8 mouse cellular contexts compared by ENCODE assay signal in the genomic region with DNA sequence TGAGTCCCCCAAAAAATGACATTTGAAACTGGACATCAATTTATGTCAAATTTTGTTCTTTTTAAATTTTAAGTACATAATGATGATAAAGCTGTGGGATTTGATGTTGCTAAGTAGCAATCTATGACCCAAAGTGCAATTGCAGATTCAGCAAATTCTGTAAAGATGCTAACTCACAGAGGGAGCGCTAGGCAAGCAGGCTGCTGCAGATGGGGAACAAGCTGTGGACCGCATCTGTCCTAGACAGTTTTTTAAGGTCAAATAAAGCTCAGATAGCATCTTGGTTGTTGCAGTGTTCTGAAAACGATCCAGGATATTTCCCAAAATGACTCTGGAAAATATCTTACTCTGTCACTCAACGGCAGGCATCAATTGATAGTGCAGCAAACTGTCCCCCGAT. TPM values are rescaled to one million over a fixed set of nuclear protein-coding genes. Genes with fewer than 3 reads are reported as not detected.
DNase-seq lines count a peak whose midpoint lies in the region; ATAC-seq and TF ChIP-seq lines count a peak whose summit lies in the region.

No protein-coding gene starts in this region.

- no peak for DNase-seq in heart, adult 11 months
- DNase-seq in CH12.LX (ENCODE audit: extremely low read depth), result no peak
- no peak for DNase-seq in forebrain, embryonic 10.5 days (ENCODE audit: extremely low spot score, low spot score)
- no peak for DNase-seq in limb, embryonic 10.5 days (ENCODE audit: low spot score)
- DNase-seq in right cerebral cortex, postnatal 25 days, result peak; percentile 14
- DNase-seq in spleen, adult 18-20 months, result no peak
- no peak for DNase-seq in thymus, postnatal 14 days

- peak overlapping the region; percentile 99 for H3K4me3 ChIP-seq in heart, embryonic 11.5 days (ENCODE audit: low read depth, low read length)
- H3K4me3 ChIP-seq in CH12.LX (replicated peaks in 1 of 3; ENCODE audit: low read depth in 2 of 3, low read length in 2 of 3, poor library complexity in 1 of 3), result peak overlapping the region in 2 of 3 experiments; percentile 37 to 46
- peak overlapping the region; percentile 98 for H3K4me3 ChIP-seq in forebrain, embryonic 10.5 days
- H3K4me3 ChIP-seq in limb, embryonic 10.5 days, result no peak overlapping the region

- ATAC-seq in heart, embryonic 11.5 days (replicated peaks; ENCODE audit: insufficient number of reproducible peaks, low FRiP score, low TSS enrichment), result no peak

- H3K36me3 ChIP-seq in heart, embryonic 11.5 days (ENCODE audit: control insufficient read depth, insufficient read depth, low read length), result no peaks in the 10 kb centered on the region
- H3K36me3 ChIP-seq in CH12.LX (replicated peaks in 1 of 2; ENCODE audit: control insufficient read depth in 1 of 2, insufficient read depth in 1 of 2, low read length in 1 of 2), result peaks cover 0 to 6% of the 10 kb centered on the region in 2 experiments
- H3K36me3 ChIP-seq in forebrain, embryonic 10.5 days (replicated peaks), result peaks cover 16% of the 10 kb centered on the region
- H3K36me3 ChIP-seq in limb, embryonic 10.5 days, result no peaks in the 10 kb centered on the region

- in situ Hi-C loops in CH12.LX (cut with MboI; ENCODE audit: low pct_ligation_motif_present, low pct_unique_long_range_greater_than_20kb, low sequenced_read_pairs), result no loop called here

- no peak overlapping the region for H3K27ac ChIP-seq in heart, embryonic 11.5 days (ENCODE audit: low read depth, low read length)
- H3K27ac ChIP-seq in CH12.LX (ENCODE audit: insufficient read depth, low read depth), result no peak overlapping the region
- H3K27ac ChIP-seq in forebrain, embryonic 10.5 days, result peak overlapping the region; percentile 99; the same call in 1 of the 2 replicates
- H3K27ac ChIP-seq in limb, embryonic 10.5 days, result 0 out of 2 replicates have a peak overlapping the region, but pooled peaks have one; percentile 97

- TF ChIP-seq CTCF in CH12.LX (conservative IDR thresholded peaks at IDR 0.05 in 1 of 2, IDR thresholded peaks at IDR 0.05 in 1 of 2; ENCODE audit: low read depth in 2 of 2, low read length in 2 of 2), result no peak

- H3K27me3 ChIP-seq in heart, embryonic 11.5 days (ENCODE audit: control insufficient read depth, insufficient read depth, low read length), result no peaks in the 10 kb centered on the region
- no peaks in the 10 kb centered on the region for H3K27me3 ChIP-seq in CH12.LX (replicated peaks)
- no peaks in the 10 kb centered on the region for H3K27me3 ChIP-seq in forebrain, embryonic 10.5 days (ENCODE audit: poor library complexity, severe bottlenecking)
- no peaks in the 10 kb centered on the region for H3K27me3 ChIP-seq in limb, embryonic 10.5 days (ENCODE audit: low read depth, poor library complexity, severe bottlenecking)

- peak overlapping the region; percentile 79 for H3K4me2 ChIP-seq in heart, embryonic 11.5 days
- H3K4me2 ChIP-seq in CH12.LX (ENCODE audit: insufficient read depth, low read depth, poor library complexity, severe bottlenecking), result peak overlapping the region; percentile 77; the same call in 1 of the 2 replicates

- TF ChIP-seq RAD21 in CH12.LX (IDR thresholded peaks at IDR 0.05; ENCODE audit: low read depth, low read length), result no peak

- TF ChIP-seq EP300 in CH12.LX (IDR thresholded peaks at IDR 0.05; ENCODE audit: low read length), result no peak

- dilution Hi-C loops in CH12.LX (cut with MboI; ENCODE audit: extremely low pct_ligation_motif_present, extremely low pct_unique_long_range_greater_than_20kb, low sequenced_read_pairs), result no loop called here

- H3K4me1 ChIP-seq in heart, embryonic 11.5 days (ENCODE audit: control insufficient read depth, insufficient read depth, low read length), result peaks cover 5% of the 10 kb centered on the region
- H3K4me1 ChIP-seq in CH12.LX (ENCODE audit: control insufficient read depth in 1 of 2, insufficient read depth in 2 of 2), result peaks cover 4 to 48% of the 10 kb centered on the region in 2 experiments
- H3K4me1 ChIP-seq in forebrain, embryonic 10.5 days, result peaks cover 29% of the 10 kb centered on the region
- H3K4me1 ChIP-seq in limb, embryonic 10.5 days, result peaks cover 15% of the 10 kb centered on the region

- 37% methylated on average over 5 of the region's 5 CpGs for WGBS in heart, embryonic 11.5 days (ENCODE audit: insufficient replicate concordance)
- WGBS in forebrain, embryonic 10.5 days, result 75% methylated on average over 5 of the region's 5 CpGs
- 75% methylated on average over 5 of the region's 5 CpGs for WGBS in limb, embryonic 10.5 days

- H3K79me2 ChIP-seq in CH12.LX (replicated peaks; ENCODE audit: control insufficient read depth, extremely low read depth, insufficient read depth, poor library complexity, severe bottlenecking), result peaks cover 32% of the 10 kb centered on the region

- H3K9ac ChIP-seq in heart, embryonic 11.5 days (ENCODE audit: low read depth, low read length), result no peak overlapping the region; the same call in 1 of the 2 replicates
- H3K9ac ChIP-seq in CH12.LX (ENCODE audit: insufficient read depth, low read depth), result peak overlapping the region; percentile 64; the same call in 1 of the 2 replicates

- no peaks in the 10 kb centered on the region for H3K9me3 ChIP-seq in heart, embryonic 11.5 days (replicated peaks; ENCODE audit: control insufficient read depth, low read length)
- no peaks in the 10 kb centered on the region for H3K9me3 ChIP-seq in CH12.LX (replicated peaks; ENCODE audit: low read length)
- H3K9me3 ChIP-seq in forebrain, embryonic 10.5 days, result no peaks in the 10 kb centered on the region
- H3K9me3 ChIP-seq in limb, embryonic 10.5 days (replicated peaks), result no peaks in the 10 kb centered on the region

- TF ChIP-seq POLR2A in CH12.LX (IDR thresholded peaks at IDR 0.05; ENCODE audit: low read depth, low read length), result no peak

TF ChIP-seq in CH12.LX, 34 proteins besides CTCF, POLR2A, EP300 and RAD21:
- TF ChIP-seq ZMIZ1 (IDR thresholded peaks at IDR 0.05; ENCODE audit: low read depth, low read length) (no peak), SMC3 (IDR thresholded peaks at IDR 0.05; ENCODE audit: low read depth, low read length) (no peak), MAFK (IDR thresholded peaks at IDR 0.05; ENCODE audit: insufficient replicate concordance, low read length) (peak; percentile 80), PAX5 (IDR thresholded peaks at IDR 0.05; ENCODE audit: low read length) (no peak), CHD1 (IDR thresholded peaks at IDR 0.05; ENCODE audit: low read depth, low read length) (peak; percentile 9; the same call in 1 of the 2 replicates)

RNA-seq across cellular contexts. Expression of a gene that starts 1.0 kb away (rescaled TPM):
- polyA plus RNA-seq in heart, embryonic 11.5 days (2014; fragmentation: Nextera tagmentation; extraction: Ambion mirVana), result 101 and 117 TPM in 2 replicates
- total RNA-seq in CH12.LX (2012; rRNA removed) (29.0 and 32.7 TPM in 2 replicates), CH12.LX (2014; rRNA removed) (33.0 and 39.1 TPM in 2 replicates)
- polyA plus RNA-seq in CH12.LX (2012; ENCODE audit: insufficient read length, low read depth), result 97.5 and 102 TPM in 2 replicates
- 237 and 242 TPM in 2 replicates for polyA plus RNA-seq in forebrain, embryonic 10.5 days (2016; fragmentation: Nextera tagmentation; extraction: Ambion mirVana)
- 95.7 and 103 TPM in 2 replicates for polyA plus RNA-seq in limb, embryonic 10.5 days (2016; fragmentation: Nextera tagmentation; extraction: Ambion mirVana)

RNA-seq across cellular contexts. Expression of a gene that starts 9.8 kb away (rescaled TPM):
- 8.9 and 9.5 TPM in 2 replicates for polyA plus RNA-seq in heart, embryonic 11.5 days (2014; fragmentation: Nextera tagmentation; extraction: Ambion mirVana)
- total RNA-seq in CH12.LX (2012; rRNA removed) (7.3 and 9.2 TPM in 2 replicates), CH12.LX (2014; rRNA removed) (17.5 and 19.8 TPM in 2 replicates)
- polyA plus RNA-seq in CH12.LX (2012; ENCODE audit: insufficient read length, low read depth), result 11.3 and 14.3 TPM in 2 replicates
- 7.3 and 7.8 TPM in 2 replicates for polyA plus RNA-seq in forebrain, embryonic 10.5 days (2016; fragmentation: Nextera tagmentation; extraction: Ambion mirVana)
- polyA plus RNA-seq in limb, embryonic 10.5 days (2016; fragmentation: Nextera tagmentation; extraction: Ambion mirVana), result 7.6 and 7.7 TPM in 2 replicates

Comparison
In these comparisons a context has a peak if more than half of its experiments do, and no peak if none do; other contexts are left out.
1. H3K27ac ChIP-seq: peak in forebrain, embryonic 10.5 days (single experiment) and limb, embryonic 10.5 days (single experiment); none in heart, embryonic 11.5 days (single experiment) and CH12.LX (single experiment).